Comparison of ENCODE assay signal across 32 mouse cellular contexts in the genomic region with DNA sequence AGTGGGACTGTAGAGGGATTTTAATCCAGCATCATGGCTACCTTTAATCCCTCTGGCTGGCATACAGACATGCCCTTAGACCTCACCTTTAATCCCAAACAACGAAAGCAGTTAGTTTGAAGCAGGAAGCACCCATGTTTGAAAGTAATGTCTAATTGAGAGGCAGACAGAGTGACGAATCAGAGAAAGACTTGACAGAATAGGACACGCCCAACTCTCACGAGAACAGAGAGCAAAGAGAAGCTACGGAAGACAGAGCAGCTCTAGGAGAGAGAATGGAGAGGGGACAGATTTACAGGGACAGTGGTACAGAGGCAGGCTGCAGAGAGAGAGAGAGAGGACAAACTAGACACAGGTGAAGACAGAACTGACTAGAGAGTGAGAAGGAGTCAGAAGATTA. TPM values are rescaled to one million over a fixed set of nuclear protein-coding genes. Genes with fewer than 3 reads are reported as not detected.
"Had no signal": no experiment of that assay in that cellular context is flagged by ENCODE, and none has a peak within 500 bp of the region (broad histone marks: within the 10 kb centered on the region; RNA-seq: fewer than 3 reads in every experiment).

No protein-coding gene starts in this region.

- H3K27me3 ChIP-seq: intestine, embryonic 15.5 days had no signal

- DNase-seq: gastrocnemius, postnatal 14 days; gastrocnemius, postnatal 36 days; heart, adult 11 months; heart, adult 2 months; heart, postnatal 14 days; heart, postnatal 36 days; kidney, adult 18-20 months; kidney, adult 8-10 months; kidney, postnatal 10 days; kidney, postnatal 25 days; kidney, postnatal 4 days; left cerebral cortex, postnatal 4 days had no signal

- H3K4me2 ChIP-seq: heart, embryonic 11.5 days; heart, embryonic 13.5 days; heart, embryonic 15.5 days; hindbrain, embryonic 13.5 days; hindbrain, embryonic 15.5 days; intestine, embryonic 15.5 days; limb, embryonic 13.5 days; limb, embryonic 15.5 days; liver, embryonic 12.5 days had no signal

- H3K36me3 ChIP-seq: heart, embryonic 13.5 days; heart, embryonic 15.5 days; hindbrain, embryonic 13.5 days; hindbrain, embryonic 15.5 days; intestine, embryonic 15.5 days; limb, embryonic 13.5 days; limb, embryonic 15.5 days; liver, embryonic 12.5 days had no signal

- H3K9ac ChIP-seq: heart, embryonic 13.5 days; heart, embryonic 15.5 days; hindbrain, embryonic 13.5 days; hindbrain, embryonic 15.5 days; intestine, embryonic 15.5 days; limb, embryonic 13.5 days; limb, embryonic 15.5 days; liver, embryonic 12.5 days; liver, embryonic 14.5 days had no signal

- H3K9me3 ChIP-seq: heart, embryonic 13.5 days; heart, embryonic 15.5 days; hindbrain, embryonic 13.5 days; hindbrain, embryonic 15.5 days; intestine, embryonic 15.5 days; limb, embryonic 13.5 days; limb, embryonic 15.5 days; liver, embryonic 12.5 days had no signal

- H3K27ac ChIP-seq: heart, adult 2 months; heart, embryonic 13.5 days; heart, embryonic 15.5 days; hindbrain, embryonic 13.5 days; hindbrain, embryonic 15.5 days; hindbrain, postnatal 0 days; intestine, embryonic 15.5 days; layer of hippocampus, adult 2 months; limb, embryonic 13.5 days; limb, embryonic 15.5 days; liver, embryonic 12.5 days; liver, embryonic 14.5 days had no signal

- H3K4me3 ChIP-seq: heart, adult 2 months; heart, embryonic 13.5 days; heart, embryonic 15.5 days; hindbrain, embryonic 13.5 days; hindbrain, embryonic 15.5 days; intestine, embryonic 15.5 days; layer of hippocampus, adult 2 months; limb, embryonic 13.5 days; limb, embryonic 15.5 days; liver, embryonic 12.5 days had no signal

- ATAC-seq: hindbrain, postnatal 0 days; intestine, embryonic 15.5 days; intestine, postnatal 0 days; liver, embryonic 12.5 days had no signal

RNA-seq across cellular contexts. Expression of gene Il22ra1, which starts 46.2 kb away (rescaled TPM):
- total RNA-seq: gastrocnemius, adult 18-20 months; gastrocnemius, adult 8-10 months; gastrocnemius, postnatal 36 days; hematopoietic stem cell, adult 5-6 weeks had no signal
- polyA plus RNA-seq: heart, embryonic 11.5 days; heart, embryonic 13.5 days; heart, postnatal 0 days; hindbrain, embryonic 11.5 days; hindbrain, embryonic 13.5 days; hindbrain, embryonic 15.5 days; hindbrain, postnatal 0 days; kidney, embryonic 14.5 days; limb, embryonic 11.5 days; limb, embryonic 13.5 days had no signal
